Mouse (Mus musculus) liver, postnatal 0 days (tissue): Measurements from ENCODE around the gene Gm14214. TPM values are rescaled to one million over a fixed set of nuclear protein-coding genes. Genes with fewer than 3 reads are reported as not detected.

Source experiments
- ATAC-seq: fragments of 200-750 bp; cut with Nextera tagmentation; 2 replicates; pipeline ENCODE4 v1.8.0; 2017; ENCODE audit warnings: mild to moderate bottlenecking, moderate library complexity
- DNase-seq: peaks from one replicate; pipeline ENCODE4 v3.0.0-alpha.2; 2016
- H3K27ac ChIP-seq: fragments of 300-500 bp; sonication (generic); 2 replicates; pipeline ENCODE4 v1.5.1; 2014; ENCODE audit warnings: antibody characterized with exemption, moderate library complexity, mild to moderate bottlenecking, low read depth
- H3K27me3 ChIP-seq: fragments of 300-500 bp; sonication (generic); 2 replicates; pipeline ENCODE4 v1.6.1; 2014; ENCODE audit warnings: low read length, control low read depth, mixed read lengths; ENCODE audit not compliant: insufficient read depth
- H3K36me3 ChIP-seq: fragments of 300-500 bp; sonication (generic); replicated peaks from 2 replicates; pipeline ENCODE4 v1.6.1; 2014; ENCODE audit warnings: mild to moderate bottlenecking, control low read depth, low read length, moderate library complexity, mixed read lengths; ENCODE audit not compliant: insufficient read depth
- H3K4me1 ChIP-seq: fragments of 300-500 bp; sonication (generic); 2 replicates; pipeline ENCODE4 v1.6.1; 2014; ENCODE audit warnings: antibody characterized with exemption, mild to moderate bottlenecking, control low read depth; ENCODE audit not compliant: insufficient read depth
- H3K4me2 ChIP-seq: fragments of 300-500 bp; sonication (generic); 2 replicates; pipeline ENCODE4 v1.6.1; 2014; ENCODE audit warnings: low read depth, mild to moderate bottlenecking, low read length, moderate library complexity, mixed read lengths
- H3K4me3 ChIP-seq: fragments of 300-500 bp; sonication (generic); 2 replicates; pipeline ENCODE4 v1.5.1; 2014; ENCODE audit warnings: low read depth, low read length
- H3K9ac ChIP-seq: fragments of 300-500 bp; sonication (generic); replicated peaks from 2 replicates; pipeline ENCODE4 v1.6.1; 2014; ENCODE audit warnings: mild to moderate bottlenecking, moderate library complexity
- H3K9me3 ChIP-seq: fragments of 300-500 bp; sonication (generic); 2 replicates; pipeline ENCODE4 v1.6.1; 2016; ENCODE audit warnings: mild to moderate bottlenecking, control low read depth, low read length, mixed read lengths
- CTCF ChIP-seq: sonication (generic); IDR thresholded peaks from 2 replicates; pipeline ENCODE4 v1.5.1; 2016; ENCODE audit warnings: antibody characterized with exemption, low read depth
- EP300 ChIP-seq: IDR thresholded peaks from 2 replicates; pipeline ENCODE4 v1.6.1; 2016; ENCODE audit warnings: antibody characterized with exemption, low read depth, mild to moderate bottlenecking
- WGBS: fragments of 180-500 bp; shearing (Covaris S2); extraction: QIAGEN DNeasy Blood & Tissue Kit; methylation state at CpG from one replicate; pipeline ENCODE4 v1.1.7; 2014; ENCODE audit not compliant: insufficient replicate concordance; 5-methylcytosine and 5-hydroxymethylcytosine counted together
- polyA plus RNA-seq: library from polyadenylated mRNA; unstranded; fragments of >200 nt; fragmentation: Nextera tagmentation; extraction: Ambion mirVana; gene quantifications from 2 replicates; pipeline ENCODE4 v1.2.1, GENCODE M21; 2015

Gm14214 gene
- not detected in 2 replicates for polyA plus RNA-seq

- Histone ChIP-seq H3K4me2 (no peak within 1 kb of the TSS), H3K4me1 (peaks cover 12% of the 10 kb centered on the region), H3K27ac (no peak within 1 kb of the TSS), H3K9ac (no peak within 1 kb of the TSS), H3K27me3 (no peaks in the 10 kb centered on the region), H3K4me3 (no peak within 1 kb of the TSS), H3K9me3 (no peaks in the 10 kb centered on the region; the same call in 1 of the 2 replicates), H3K36me3 (no peaks in the 10 kb centered on the region)
- no peak for TF ChIP-seq CTCF
- no peak for TF ChIP-seq EP300
- DNase-seq (no peak), ATAC-seq (no peak)
These were observed at the start of gene Gm14214 for GRCm38 (mm10) chr2:154769930-154770329. Gene Gm14214, minus strand, starts transcription at chr2:154770030.

GRCm38 (mm10) chr2:154818599-154818998 lies 48.8 kb upstream of the Gm14214 start:
- ATAC-seq: no peak

GRCm38 (mm10) chr2:154817788-154818187 lies 48.0 kb upstream of the Gm14214 start:
- Histone ChIP-seq H3K9me3 (no peaks in the 10 kb centered on the region), H3K4me3 (no peak overlapping the region), H3K27ac (no peak overlapping the region), H3K9ac (no peak overlapping the region), H3K4me2 (no peak overlapping the region), H3K36me3 (peaks cover 4% of the 10 kb centered on the region; the same call in 1 of the 2 replicates), H3K4me1 (peaks cover 21% of the 10 kb centered on the region), H3K27me3 (no peaks in the 10 kb centered on the region)
- 15% methylated on average over 1 of the region's 1 CpGs for WGBS
- ATAC-seq: peak; percentile 45; the same call in 1 of the 2 replicates
- DNase-seq: peak; percentile 61
- TF ChIP-seq CTCF (peak; percentile 75), EP300 (no peak)

More at GRCm38 (mm10) chr2:154818599-154818998, 48.8 kb upstream of the Gm14214 start:
- Histone ChIP-seq H3K4me1 (peaks cover 21% of the 10 kb centered on the region), H3K36me3 (peaks cover 9% of the 10 kb centered on the region; the same call in 1 of the 2 replicates), H3K9me3 (no peaks in the 10 kb centered on the region), H3K9ac (no peak overlapping the region), H3K27me3 (no peaks in the 10 kb centered on the region), H3K4me2 (no peak overlapping the region), H3K27ac (no peak overlapping the region), H3K4me3 (no peak overlapping the region)
- DNase-seq: no peak
- 71% methylated on average over 1 of the region's 1 CpGs for WGBS
- TF ChIP-seq EP300 (no peak), CTCF (no peak)

- no peak overlapping the region for H3K9ac ChIP-seq
- no peaks in the 10 kb centered on the region for H3K27me3 ChIP-seq
- H3K4me2 ChIP-seq: no peak overlapping the region
- H3K36me3 ChIP-seq: peaks cover 3% of the 10 kb centered on the region; the same call in 1 of the 2 replicates
- 49% methylated on average over 3 of the region's 3 CpGs for WGBS
- no peak for ATAC-seq
- peaks cover 21% of the 10 kb centered on the region for H3K4me1 ChIP-seq
- no peaks in the 10 kb centered on the region for H3K9me3 ChIP-seq
- no peak for TF ChIP-seq CTCF
- no peak for TF ChIP-seq EP300
- DNase-seq: no peak
- no peak overlapping the region for H3K4me3 ChIP-seq
- no peak overlapping the region for H3K27ac ChIP-seq
These were observed 47.3 kb upstream of the Gm14214 start for GRCm38 (mm10) chr2:154817089-154817488.

- no peak overlapping the region for H3K9ac ChIP-seq
- no peak overlapping the region for H3K4me2 ChIP-seq
- no peak for TF ChIP-seq EP300
- no peak for TF ChIP-seq CTCF
- no peak for DNase-seq
- H3K36me3 ChIP-seq: no peaks in the 10 kb centered on the region
- H3K9me3 ChIP-seq: no peaks in the 10 kb centered on the region
- 87% methylated on average over 2 of the region's 2 CpGs for WGBS
- H3K27ac ChIP-seq: no peak overlapping the region
- H3K4me3 ChIP-seq: no peak overlapping the region
- no peak for ATAC-seq
- H3K4me1 ChIP-seq: peaks cover 13% of the 10 kb centered on the region
- no peaks in the 10 kb centered on the region for H3K27me3 ChIP-seq
These were observed 43.6 kb upstream of the Gm14214 start for GRCm38 (mm10) chr2:154813426-154813825.

GRCm38 (mm10) chr2:154810821-154811220 lies 41.0 kb upstream of the Gm14214 start:
- Histone ChIP-seq H3K27me3 (no peaks in the 10 kb centered on the region), H3K36me3 (no peaks in the 10 kb centered on the region), H3K4me2 (no peak overlapping the region), H3K9me3 (no peaks in the 10 kb centered on the region), H3K27ac (no peak overlapping the region), H3K9ac (no peak overlapping the region), H3K4me1 (peaks cover 14% of the 10 kb centered on the region), H3K4me3 (no peak overlapping the region)
- no peak for DNase-seq
- no peak for ATAC-seq
- TF ChIP-seq CTCF (no peak), EP300 (no peak)
- 70% methylated on average over 1 of the region's 1 CpGs for WGBS
